In genomic region chr7:80091004-80091865, GRCm38 (mm10) we compare ENCODE assay signal across 12 mouse cellular contexts. TPM values are rescaled to one million over a fixed set of nuclear protein-coding genes. Genes with fewer than 3 reads are reported as not detected.
A peak's percentile ranks its signal among the peaks of the same experiment; 100 is the strongest.
DNase-seq lines count a peak whose midpoint lies in the region; ATAC-seq and TF ChIP-seq lines count a peak whose summit lies in the region.
"Had no signal": no experiment of that assay in that cellular context is flagged by ENCODE, and none has a peak within 500 bp of the region (broad histone marks: within the 10 kb centered on the region; RNA-seq: fewer than 3 reads in every experiment).

No protein-coding gene starts in this region.

- DNase-seq in left cerebral cortex, adult 2 months (ENCODE audit: extremely low spot score in 1 of 2, low spot score in 2 of 2), result no peak
- DNase-seq in left cerebral cortex, postnatal 4 days, result no peak
- no peak for DNase-seq in right cerebral cortex, postnatal 14 days
- DNase-seq in adrenal gland, postnatal 10 days, result no peak
- DNase-seq: adrenal gland, adult 2 months; gastrocnemius, adult 2 months; liver, embryonic 13.5 days; right cerebral cortex, postnatal 4 days had no signal

- intact Hi-C loops in left cerebral cortex, adult 2 months (cut with DNase I), result no loop called here
- intact Hi-C loops in left cerebral cortex, postnatal 4 days (cut with DNase I), result no loop called here

- 0 out of 2 replicates have a peak overlapping the region, but pooled peaks have one; percentile 65 for H3K27ac ChIP-seq in forebrain, embryonic 13.5 days
- no peak overlapping the region for H3K27ac ChIP-seq in forebrain, embryonic 15.5 days (replicated peaks)
- H3K27ac ChIP-seq in left cerebral cortex, adult 2 months, result peak overlapping the region; percentile 4
- H3K27ac ChIP-seq in stomach, embryonic 16.5 days (ENCODE audit: low read length), result no peak overlapping the region
- H3K27ac ChIP-seq: liver, embryonic 13.5 days had no signal

- no peak for ATAC-seq in forebrain, embryonic 13.5 days
- no peak for ATAC-seq in forebrain, embryonic 15.5 days (replicated peaks)
- peak; percentile 34 for ATAC-seq in common myeloid progenitor, adult 5-6 weeks (replicated peaks; ENCODE audit: low read depth, poor library complexity, severe bottlenecking)
- ATAC-seq in stomach, embryonic 16.5 days (ENCODE audit: insufficient read depth, low FRiP score), result no peak

- H3K4me1 ChIP-seq in forebrain, embryonic 13.5 days, result peaks cover 15% of the 10 kb centered on the region
- peaks cover 11% of the 10 kb centered on the region for H3K4me1 ChIP-seq in forebrain, embryonic 15.5 days
- peaks cover 13% of the 10 kb centered on the region for H3K4me1 ChIP-seq in stomach, embryonic 16.5 days (ENCODE audit: control insufficient read depth, insufficient read depth, low read length)

- H3K4me3 ChIP-seq in forebrain, embryonic 13.5 days, result no peak overlapping the region
- H3K4me3 ChIP-seq in forebrain, embryonic 15.5 days, result no peak overlapping the region
- no peak overlapping the region for H3K4me3 ChIP-seq in left cerebral cortex, adult 2 months
- no peak overlapping the region for H3K4me3 ChIP-seq in stomach, embryonic 16.5 days (replicated peaks; ENCODE audit: low read length)
- H3K4me3 ChIP-seq: gastrocnemius, adult 2 months; liver, embryonic 13.5 days had no signal

- H3K36me3 ChIP-seq in forebrain, embryonic 13.5 days (ENCODE audit: poor library complexity, severe bottlenecking), result peaks cover 99% of the 10 kb centered on the region
- H3K36me3 ChIP-seq in forebrain, embryonic 15.5 days, result peaks cover 87% of the 10 kb centered on the region
- H3K36me3 ChIP-seq in stomach, embryonic 16.5 days (ENCODE audit: control insufficient read depth, insufficient read depth, low read length), result peaks cover 45% of the 10 kb centered on the region

- H3K9me3 ChIP-seq in forebrain, embryonic 13.5 days (replicated peaks), result no peaks in the 10 kb centered on the region
- no peaks in the 10 kb centered on the region for H3K9me3 ChIP-seq in forebrain, embryonic 15.5 days
- no peaks in the 10 kb centered on the region for H3K9me3 ChIP-seq in stomach, embryonic 16.5 days (replicated peaks; ENCODE audit: control insufficient read depth, low read length)
- H3K9me3 ChIP-seq: liver, embryonic 13.5 days had no signal

- no peak for TF ChIP-seq CTCF in left cerebral cortex, adult 2 months (IDR thresholded peaks at IDR 0.05)

- H3K27me3 ChIP-seq in forebrain, embryonic 13.5 days, result no peaks in the 10 kb centered on the region
- no peaks in the 10 kb centered on the region for H3K27me3 ChIP-seq in forebrain, embryonic 15.5 days
- H3K27me3 ChIP-seq in stomach, embryonic 16.5 days (ENCODE audit: control insufficient read depth, insufficient read depth, low read length), result no peaks in the 10 kb centered on the region
- H3K27me3 ChIP-seq: liver, embryonic 13.5 days had no signal

- no peak overlapping the region for H3K4me2 ChIP-seq in forebrain, embryonic 13.5 days
- H3K4me2 ChIP-seq in forebrain, embryonic 15.5 days (replicated peaks), result no peak overlapping the region
- H3K4me2 ChIP-seq in stomach, embryonic 16.5 days (ENCODE audit: low read depth, low read length), result no peak overlapping the region
- H3K4me2 ChIP-seq: liver, embryonic 13.5 days had no signal

- no peak overlapping the region for H3K9ac ChIP-seq in forebrain, embryonic 13.5 days
- no peak overlapping the region for H3K9ac ChIP-seq in forebrain, embryonic 15.5 days (replicated peaks)
- H3K9ac ChIP-seq in stomach, embryonic 16.5 days (ENCODE audit: low read length), result peak overlapping the region; percentile 33; the same call in 1 of the 2 replicates
- H3K9ac ChIP-seq: liver, embryonic 13.5 days had no signal

- WGBS in forebrain, embryonic 13.5 days, result 73% methylated on average over 13 of the region's 13 CpGs
- WGBS in forebrain, embryonic 15.5 days, result 77% methylated on average over 13 of the region's 13 CpGs
- WGBS in stomach, embryonic 16.5 days, result 61% methylated on average over 13 of the region's 13 CpGs

RNA-seq across cellular contexts. Expression of gene Idh2, which starts 24.0 kb away (rescaled TPM):
- polyA plus RNA-seq in forebrain, embryonic 13.5 days (2015; fragmentation: Nextera tagmentation; extraction: Ambion mirVana), result 351 and 386 TPM in 2 replicates
- 299 and 300 TPM in 2 replicates for polyA plus RNA-seq in forebrain, embryonic 15.5 days (2015; fragmentation: Nextera tagmentation; extraction: Ambion mirVana)
- 10 to 100 TPM; 53.9 to 67.1 TPM for total RNA-seq in left cerebral cortex, adult 2 months (2021)
- 10 to 100 TPM; 66.4 to 74.7 TPM for total RNA-seq in left cerebral cortex, postnatal 4 days (2021)
- total RNA-seq in common myeloid progenitor, adult 5-6 weeks (2017), result 233 and 240 TPM in 2 replicates
- 606 and 633 TPM in 2 replicates for polyA plus RNA-seq in stomach, embryonic 16.5 days (2015; fragmentation: Nextera tagmentation; extraction: Ambion mirVana)
- total RNA-seq in adrenal gland, postnatal 10 days (2021), result 100 to 1,000 TPM; 386 to 496 TPM

Comparison
In these comparisons a context has a peak if more than half of its experiments do, and no peak if none do; other contexts are left out.
1. H3K27ac ChIP-seq: peak in forebrain, embryonic 13.5 days (single experiment) and left cerebral cortex, adult 2 months (single experiment); none in forebrain, embryonic 15.5 days (single experiment) and stomach, embryonic 16.5 days (single experiment).